ENCODE assay signal across 34 mouse cellular contexts in the genomic region with DNA sequence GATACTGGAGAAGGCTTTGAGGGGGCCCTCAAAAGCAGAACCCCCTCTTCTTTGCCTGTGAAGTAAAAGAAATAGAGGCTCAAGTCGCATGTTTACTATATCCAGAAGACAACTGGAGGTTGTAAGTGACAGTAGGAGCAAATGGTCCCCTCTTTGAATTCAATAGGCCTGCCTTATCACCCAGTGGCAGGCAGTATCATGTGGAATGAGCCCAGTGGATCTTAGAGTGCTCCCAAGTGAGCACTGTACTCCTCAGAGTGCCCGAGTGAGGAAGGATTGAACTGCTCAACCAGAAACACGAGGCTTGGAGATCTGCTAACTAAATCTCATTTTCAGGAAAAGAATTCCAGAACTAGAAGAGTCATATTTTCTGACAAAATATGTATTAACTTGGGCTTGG. TPM values are rescaled to one million over a fixed set of nuclear protein-coding genes. Genes with fewer than 3 reads are reported as not detected.
"Had no signal": no experiment of that assay in that cellular context is flagged by ENCODE, and none has a peak within 500 bp of the region (broad histone marks: within the 10 kb centered on the region; RNA-seq: fewer than 3 reads in every experiment).

No protein-coding gene starts in this region.

- H3K9me3 ChIP-seq: heart, embryonic 13.5 days; heart, embryonic 15.5 days; hindbrain, embryonic 13.5 days; hindbrain, embryonic 15.5 days; kidney, embryonic 15.5 days; limb, embryonic 13.5 days; limb, embryonic 15.5 days had no signal

- H3K27ac ChIP-seq: gastrocnemius, adult 2 months; heart, adult 2 months; heart, embryonic 13.5 days; heart, embryonic 15.5 days; hindbrain, embryonic 13.5 days; hindbrain, embryonic 15.5 days; hindbrain, postnatal 0 days; kidney, embryonic 15.5 days; kidney, postnatal 0 days; limb, embryonic 13.5 days; limb, embryonic 15.5 days had no signal

- H3K4me1 ChIP-seq: heart, embryonic 13.5 days; heart, embryonic 15.5 days; hindbrain, embryonic 13.5 days; hindbrain, embryonic 15.5 days; kidney, embryonic 15.5 days; limb, embryonic 13.5 days; limb, embryonic 15.5 days had no signal

- H3K27me3 ChIP-seq: heart, embryonic 13.5 days; heart, embryonic 15.5 days; hindbrain, embryonic 13.5 days; hindbrain, embryonic 15.5 days; kidney, embryonic 15.5 days; limb, embryonic 13.5 days; limb, embryonic 15.5 days had no signal

- ATAC-seq: hindbrain, postnatal 0 days; intestine, embryonic 16.5 days had no signal

- H3K9ac ChIP-seq: heart, embryonic 13.5 days; heart, embryonic 15.5 days; hindbrain, embryonic 13.5 days; hindbrain, embryonic 15.5 days; kidney, embryonic 15.5 days; limb, embryonic 13.5 days; limb, embryonic 15.5 days had no signal

- DNase-seq: gastrocnemius, adult 2 months; gastrocnemius, postnatal 14 days; gastrocnemius, postnatal 36 days; heart, adult 11 months; heart, adult 2 months; heart, postnatal 14 days; heart, postnatal 36 days; kidney, adult 11 months; kidney, adult 2 months; kidney, adult 9 months; kidney, postnatal 14 days; kidney, postnatal 36 days; layer of hippocampus, adult 9-11 months; layer of hippocampus, postnatal 36 days; left cerebral cortex, postnatal 4 days had no signal

- H3K4me3 ChIP-seq: gastrocnemius, adult 2 months; heart, adult 2 months; heart, embryonic 13.5 days; heart, embryonic 15.5 days; hindbrain, embryonic 13.5 days; hindbrain, embryonic 15.5 days; kidney, embryonic 15.5 days; limb, embryonic 13.5 days; limb, embryonic 15.5 days had no signal

- H3K4me2 ChIP-seq: heart, embryonic 11.5 days; heart, embryonic 13.5 days; heart, embryonic 15.5 days; hindbrain, embryonic 13.5 days; hindbrain, embryonic 15.5 days; kidney, embryonic 15.5 days; limb, embryonic 13.5 days; limb, embryonic 15.5 days had no signal

- H3K36me3 ChIP-seq: heart, embryonic 13.5 days; heart, embryonic 15.5 days; hindbrain, embryonic 13.5 days; hindbrain, embryonic 15.5 days; kidney, embryonic 15.5 days; limb, embryonic 13.5 days; limb, embryonic 15.5 days had no signal

RNA-seq across cellular contexts. Expression of a gene that starts 40.3 kb away (rescaled TPM):
- total RNA-seq: heart, postnatal 14 days; hematopoietic stem cell, adult 5-6 weeks; layer of hippocampus, adult 18-20 months; layer of hippocampus, adult 8-10 months; left cerebral cortex, adult 18-20 months; left cerebral cortex, postnatal 25 days had no signal
- polyA plus RNA-seq: heart, adult 2 months; heart, embryonic 11.5 days; hindbrain, embryonic 11.5 days; intestine, embryonic 14.5 days; intestine, embryonic 16.5 days; kidney, adult 2 months; kidney, embryonic 15.5 days; limb, embryonic 11.5 days; limb, embryonic 13.5 days had no signal
